Mouse (Mus musculus) limb, embryonic 15.5 days (tissue): ENCODE data around the gene Msn. TPM values are rescaled to one million over a fixed set of nuclear protein-coding genes. Genes with fewer than 3 reads are reported as not detected.
"Not testable (repeated sequence)": the region's sequence is repeated elsewhere in the genome, so short reads cannot be mapped to it uniquely, and the experiment has no call there.

Experiments used
- ATAC-seq: fragments of 200-750 bp; cut with Nextera tagmentation; 2 replicates; pipeline ENCODE4 v1.8.0; 2017; ENCODE audit warnings: low read depth, moderate TSS enrichment; ENCODE audit not compliant: insufficient number of reproducible peaks, low FRiP score, low TSS enrichment
- H3K27ac ChIP-seq: fragments of 300-500 bp; sonication (generic); 2 replicates; pipeline ENCODE4 v1.5.1; 2015; ENCODE audit warnings: moderate library complexity, mild to moderate bottlenecking, inconsistent platforms
- H3K27me3 ChIP-seq: fragments of 300-500 bp; sonication (generic); 2 replicates; pipeline ENCODE4 v1.6.1; 2015; ENCODE audit warnings: inconsistent platforms
- H3K36me3 ChIP-seq: fragments of 300-500 bp; sonication (generic); 2 replicates; pipeline ENCODE4 v1.6.1; 2015; ENCODE audit warnings: inconsistent platforms
- H3K4me1 ChIP-seq: fragments of 300-500 bp; sonication (generic); 2 replicates; pipeline ENCODE4 v1.6.1; 2015; ENCODE audit warnings: inconsistent platforms
- H3K4me2 ChIP-seq: fragments of 300-500 bp; sonication (generic); 2 replicates; pipeline ENCODE4 v1.6.1; 2015; ENCODE audit warnings: mild to moderate bottlenecking, inconsistent platforms
- H3K4me3 ChIP-seq: fragments of 300-500 bp; sonication (generic); 2 replicates; pipeline ENCODE4 v1.5.1; 2015; ENCODE audit warnings: mild to moderate bottlenecking, inconsistent platforms
- H3K9ac ChIP-seq: fragments of 300-500 bp; sonication (generic); 2 replicates; pipeline ENCODE4 v1.6.1; 2015; ENCODE audit warnings: inconsistent platforms
- H3K9me3 ChIP-seq: fragments of 300-500 bp; sonication (generic); 2 replicates; pipeline ENCODE4 v1.6.1; 2016; ENCODE audit warnings: inconsistent platforms
- WGBS: fragments of 180-500 bp; shearing (Covaris S2); methylation state at CpG from one replicate; pipeline ENCODE4 v1.1.7; 2015; 5-methylcytosine and 5-hydroxymethylcytosine counted together
- polyA plus RNA-seq: library from polyadenylated mRNA; unstranded; fragments of >200 nt; fragmentation: Nextera tagmentation; extraction: Ambion mirVana; gene quantifications from 2 replicates; pipeline ENCODE4 v1.2.1, GENCODE M21; 2015

Gene Msn
- polyA plus RNA-seq, 1 experiment from 2014 or later = 116 TPM

DNA sequence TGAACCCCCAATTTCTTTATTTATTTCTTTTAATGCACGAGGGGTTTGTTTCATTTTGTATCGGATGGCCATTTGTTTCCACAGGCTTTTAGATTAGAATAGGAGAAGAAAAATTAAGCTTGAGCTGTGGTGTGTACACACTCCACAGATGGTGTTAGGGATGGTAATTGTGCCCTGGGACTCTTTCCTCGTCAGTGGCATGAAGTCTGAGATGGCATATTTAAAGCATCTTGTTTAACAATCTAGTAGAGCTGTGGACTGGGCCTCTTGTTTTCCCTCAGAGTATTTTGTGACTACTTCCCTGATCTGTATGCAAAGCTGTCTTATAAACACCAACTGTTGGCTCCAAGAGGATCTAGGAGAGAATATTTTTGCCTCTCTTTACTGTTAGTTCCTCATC lies 57.5 kb downstream of the Msn start:
- Histone ChIP-seq H3K4me2 (no peak overlapping the region), H3K4me1 (no peaks in the 10 kb centered on the region), H3K27me3 (no peaks in the 10 kb centered on the region), H3K36me3 (0 out of 2 replicates have a peak, but pooled peaks cover 5% of the 10 kb centered on the region), H3K9ac (no peak overlapping the region), H3K4me3 (no peak overlapping the region), H3K27ac (no peak overlapping the region), H3K9me3 (no peaks in the 10 kb centered on the region)
- no peak for ATAC-seq
- 85% methylated on average over 3 of the region's 3 CpGs for WGBS

- 91% methylated on average over 3 of the region's 3 CpGs for WGBS
These were observed 62.1 kb downstream of the Msn start for GRCm38 (mm10) chrX:96157936-96158335.

GRCm38 (mm10) chrX:96162571-96162970 lies 66.7 kb downstream of the Msn start:
- no peak overlapping the region for H3K27ac ChIP-seq
- H3K4me2 ChIP-seq = no peak overlapping the region
- H3K9ac ChIP-seq = no peak overlapping the region
- no peaks in the 10 kb centered on the region for H3K4me1 ChIP-seq
- H3K36me3 ChIP-seq = peaks cover 18% of the 10 kb centered on the region; the same call in 1 of the 2 replicates
- H3K27me3 ChIP-seq = no peaks in the 10 kb centered on the region
- ATAC-seq = no peak
- no peaks in the 10 kb centered on the region for H3K9me3 ChIP-seq
- 88% methylated on average over 2 of the region's 2 CpGs for WGBS
- no peak overlapping the region for H3K4me3 ChIP-seq

More at GRCm38 (mm10) chrX:96157936-96158335, 62.1 kb downstream of the Msn start:
- no peaks in the 10 kb centered on the region for H3K4me1 ChIP-seq
- H3K4me3 ChIP-seq = no peak overlapping the region
- no peak overlapping the region for H3K9ac ChIP-seq
- H3K36me3 ChIP-seq = 0 out of 2 replicates have a peak, but pooled peaks cover 6% of the 10 kb centered on the region
- no peak for ATAC-seq
- H3K9me3 ChIP-seq = no peaks in the 10 kb centered on the region
- no peak overlapping the region for H3K4me2 ChIP-seq
- H3K27me3 ChIP-seq = no peaks in the 10 kb centered on the region
- H3K27ac ChIP-seq = no peak overlapping the region

DNA sequence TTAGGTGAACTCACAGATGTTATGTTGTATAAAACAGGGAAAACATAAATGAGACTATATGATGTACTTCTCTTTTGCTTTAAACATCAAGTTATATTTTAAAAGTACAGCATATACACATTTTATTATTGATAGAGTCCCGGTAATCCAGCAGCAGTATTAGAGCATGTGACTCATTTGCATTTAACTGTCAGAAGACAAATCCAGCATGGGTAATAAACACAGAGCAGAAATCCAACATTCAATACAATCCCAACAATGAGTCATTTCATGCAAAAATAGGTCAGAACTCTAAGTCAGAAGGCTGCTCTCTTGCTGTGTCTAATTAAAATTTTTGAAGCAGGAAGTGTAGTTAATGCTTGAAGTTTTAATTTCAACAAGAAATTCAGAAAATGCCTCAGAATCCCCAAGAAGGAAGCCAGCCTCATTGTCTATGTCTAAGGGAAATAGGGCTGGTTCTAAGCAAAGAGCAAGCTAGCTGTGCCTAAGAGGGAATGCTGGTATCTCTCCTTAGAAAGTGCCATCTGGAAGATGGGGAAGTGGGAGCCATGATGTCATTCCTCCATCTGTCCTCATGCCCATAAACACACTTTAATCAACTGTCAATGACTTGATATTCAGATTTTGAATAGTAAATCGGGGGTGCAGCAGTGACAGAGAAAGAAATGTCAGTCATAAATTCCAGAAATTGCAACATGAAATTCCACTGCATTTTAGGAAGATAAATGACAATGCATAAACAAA lies 76.0 kb downstream of the Msn start:
- H3K36me3 ChIP-seq = no peaks in the 10 kb centered on the region
- H3K4me1 ChIP-seq = no peaks in the 10 kb centered on the region
- ATAC-seq = no peak
- H3K9me3 ChIP-seq = no peaks in the 10 kb centered on the region
- no peak overlapping the region for H3K4me2 ChIP-seq
- H3K9ac ChIP-seq = no peak overlapping the region
- H3K27ac ChIP-seq = no peak overlapping the region
- 70% methylated on average over 2 of the region's 2 CpGs for WGBS
- no peak overlapping the region for H3K4me3 ChIP-seq
- H3K27me3 ChIP-seq = no peaks in the 10 kb centered on the region

DNA sequence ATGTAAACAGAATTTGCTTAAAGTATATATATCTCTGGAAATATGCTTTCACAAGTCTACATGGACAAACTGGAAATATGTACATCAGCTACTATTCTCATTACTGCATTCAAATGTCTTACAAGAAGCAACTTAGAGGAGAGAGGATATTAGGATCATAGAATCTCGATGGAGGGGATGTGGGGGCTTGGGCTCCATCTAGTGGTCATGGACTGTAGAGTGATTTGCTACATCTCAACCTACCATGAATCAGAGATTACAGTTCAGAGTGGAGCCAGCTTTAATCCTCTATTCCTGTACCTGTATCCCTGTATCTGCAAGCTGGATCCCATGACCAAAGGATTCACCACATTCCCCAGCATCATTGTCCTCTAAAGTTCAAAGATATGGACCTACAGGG lies 82.6 kb downstream of the Msn start:
- ATAC-seq = no peak
- Histone ChIP-seq H3K9ac (no peak overlapping the region), H3K27ac (no peak overlapping the region), H3K36me3 (no peaks in the 10 kb centered on the region), H3K4me1 (no peaks in the 10 kb centered on the region), H3K4me3 (no peak overlapping the region), H3K27me3 (no peaks in the 10 kb centered on the region), H3K9me3 (no peaks in the 10 kb centered on the region), H3K4me2 (no peak overlapping the region)
- 3% methylated on average over 1 of the region's 1 CpGs for WGBS

GRCm38 (mm10) chrX:96184100-96184732 lies 88.4 kb downstream of the Msn start:
- Histone ChIP-seq H3K9me3 (no peaks in the 10 kb centered on the region), H3K9ac (no peak overlapping the region), H3K36me3 (no peaks in the 10 kb centered on the region), H3K27ac (no peak overlapping the region), H3K4me3 (no peak overlapping the region), H3K4me2 (no peak overlapping the region), H3K27me3 (no peaks in the 10 kb centered on the region), H3K4me1 (no peaks in the 10 kb centered on the region)
- WGBS = 52% methylated on average over 5 of the region's 5 CpGs
- ATAC-seq = no peak

DNA sequence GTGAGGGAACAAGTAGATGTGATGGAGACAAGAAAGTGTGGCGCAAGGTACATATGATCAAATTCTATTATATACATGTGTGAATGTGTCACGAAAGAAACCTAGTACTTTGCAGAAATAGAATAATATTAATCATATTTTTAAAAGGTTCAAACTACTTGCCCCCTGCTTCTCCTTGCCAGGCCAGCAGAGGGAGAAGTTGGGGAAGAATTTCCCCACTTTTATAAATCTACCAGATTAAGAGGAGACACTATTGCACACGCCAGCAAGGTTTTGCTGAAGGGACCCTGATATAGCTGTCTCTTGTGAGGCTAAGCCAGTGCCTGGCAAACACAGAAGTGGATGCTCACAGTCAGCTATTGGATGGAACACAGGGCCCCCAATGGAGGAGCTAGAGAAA lies 109.3 kb downstream of the Msn start:
- H3K27ac ChIP-seq, ATAC-seq, H3K36me3 ChIP-seq, H3K4me1 ChIP-seq, H3K9me3 ChIP-seq, H3K4me2 ChIP-seq, H3K27me3 ChIP-seq, H3K4me3 ChIP-seq, H3K9ac ChIP-seq: not testable (repeated sequence)
- 78% methylated on average over 3 of the region's 3 CpGs for WGBS

DNA sequence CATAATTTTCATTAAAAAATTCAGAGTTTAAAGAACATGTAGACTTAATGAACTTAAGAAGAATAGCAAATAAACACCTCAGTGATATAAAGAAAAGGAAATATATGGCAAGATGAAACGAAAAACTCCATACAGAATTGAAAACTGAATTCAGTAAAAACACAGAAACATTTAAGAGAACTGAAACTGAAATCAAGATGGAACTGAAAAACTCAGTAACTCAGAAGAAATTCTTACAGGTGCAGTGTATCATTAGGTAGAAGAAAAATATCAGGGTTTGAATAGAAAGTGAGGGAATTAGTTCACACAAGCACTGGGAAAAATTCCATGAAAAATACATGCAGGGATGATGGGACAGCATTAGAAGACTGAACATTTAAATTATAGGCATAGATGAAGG lies 111.0 kb downstream of the Msn start:
- no peak for ATAC-seq
- WGBS = 26% methylated on average over 1 of the region's 1 CpGs
- H3K4me3 ChIP-seq = no peak overlapping the region
- no peaks in the 10 kb centered on the region for H3K36me3 ChIP-seq
- no peaks in the 10 kb centered on the region for H3K9me3 ChIP-seq
- no peak overlapping the region for H3K27ac ChIP-seq
- H3K4me2 ChIP-seq = no peak overlapping the region
- H3K9ac ChIP-seq = no peak overlapping the region
- H3K4me1 ChIP-seq = no peaks in the 10 kb centered on the region
- H3K27me3 ChIP-seq = no peaks in the 10 kb centered on the region

- WGBS = 52% methylated on average over 1 of the region's 1 CpGs
- Histone ChIP-seq H3K9ac (no peak overlapping the region), H3K4me1 (no peaks in the 10 kb centered on the region), H3K27me3 (no peaks in the 10 kb centered on the region), H3K36me3 (no peaks in the 10 kb centered on the region), H3K4me2 (no peak overlapping the region), H3K27ac (no peak overlapping the region), H3K9me3 (no peaks in the 10 kb centered on the region), H3K4me3 (no peak overlapping the region)
- ATAC-seq = no peak
These were observed 122.2 kb downstream of the Msn start for GRCm38 (mm10) chrX:96218088-96218487.

Other genes with a start within 250 kb of the Msn start
- 54.2 and 55.2 TPM in 2 replicates for gene Las1l, start 139.1 kb upstream of the Msn start, polyA plus RNA-seq
- not detected in 2 replicates for gene Vsig4, start 197.4 kb downstream of the Msn start, polyA plus RNA-seq